Mouse (Mus musculus): ENCODE results near the gene Zfp108. TPM values are rescaled to one million over a fixed set of nuclear protein-coding genes. Genes with fewer than 3 reads are reported as not detected.
"Not testable (repeated sequence)": the region's sequence is repeated elsewhere in the genome, so short reads cannot be mapped to it uniquely, and the experiment has no call there.

Zfp108 gene
- polyA plus RNA-seq, 1 experiment from 2014 or later, result 0.51 TPM

DNA sequence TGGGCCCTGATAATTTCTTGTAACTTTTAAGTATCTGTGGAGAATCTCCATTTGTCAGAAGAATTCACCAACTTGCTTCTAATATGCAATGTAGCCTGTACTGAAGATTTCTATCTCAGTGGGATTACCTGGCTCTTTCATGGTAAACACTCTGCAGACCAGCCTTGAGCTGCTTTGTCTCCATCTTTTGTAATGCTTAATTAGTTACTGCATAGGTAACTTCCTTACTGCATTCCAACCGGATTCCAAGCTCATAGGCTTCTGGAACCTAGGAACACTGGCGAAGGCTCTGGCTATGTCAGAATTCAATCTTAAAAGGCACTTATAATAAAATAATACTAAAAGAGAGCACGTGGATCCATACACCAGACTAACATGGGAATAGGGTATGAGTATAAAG lies 24.2 kb downstream of the Zfp108 start:
- not testable (repeated sequence) for H3K27me3 ChIP-seq (ENCODE audit: control insufficient read depth, insufficient read depth, low read depth, low read length); ATAC-seq (ENCODE audit: low read depth); H3K9me3 ChIP-seq (replicated peaks; ENCODE audit: control insufficient read depth, low read length); H3K27ac ChIP-seq (ENCODE audit: low read length); H3K4me2 ChIP-seq (ENCODE audit: low read depth, low read length); H3K9ac ChIP-seq (ENCODE audit: low read depth, low read length); H3K4me3 ChIP-seq (ENCODE audit: low read depth, low read length); H3K4me1 ChIP-seq (ENCODE audit: control insufficient read depth, low read depth, low read length); H3K36me3 ChIP-seq (ENCODE audit: control insufficient read depth, insufficient read depth)
- WGBS (ENCODE audit: insufficient replicate concordance), result 62% methylated on average over 3 of the region's 3 CpGs

DNA sequence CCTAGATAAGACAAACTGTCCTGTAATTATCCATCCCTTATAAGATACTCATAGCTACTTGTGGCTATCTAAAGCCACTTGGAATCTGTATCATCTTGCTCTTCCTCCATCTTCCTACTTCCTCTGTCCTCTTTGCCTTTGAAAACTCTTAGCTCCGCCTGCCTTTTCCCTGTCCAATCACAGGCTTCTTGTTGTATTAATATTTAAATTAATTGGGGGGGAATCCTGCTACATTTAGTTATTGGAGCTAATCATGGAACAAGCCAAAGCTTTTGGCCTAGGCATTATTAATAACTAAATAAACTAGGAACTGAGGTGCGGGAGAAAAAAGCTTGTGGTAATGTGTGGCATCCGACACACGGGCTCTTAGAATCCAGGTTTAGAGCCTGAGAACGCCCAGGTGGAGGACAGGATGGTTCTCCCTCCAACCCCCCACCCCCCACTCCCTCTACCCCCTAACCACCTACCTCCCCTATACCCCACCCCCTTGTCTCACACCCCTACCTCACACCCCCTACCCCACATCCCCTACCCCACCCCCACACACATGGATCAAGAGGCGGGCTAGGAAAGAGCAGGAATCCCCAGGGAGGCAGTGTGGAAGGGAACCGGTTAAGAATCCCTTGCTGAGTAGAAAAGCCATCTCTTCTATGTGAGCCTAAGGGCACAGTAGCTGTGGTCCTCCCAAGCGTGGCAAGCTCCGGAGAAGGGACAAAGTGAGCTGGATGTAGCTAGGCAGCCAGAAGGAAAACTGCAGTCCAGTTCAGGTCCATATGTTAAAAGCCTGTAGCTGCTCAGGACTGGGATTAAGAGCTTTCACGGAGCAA lies 25.6 kb downstream of the Zfp108 start:
- no peaks in the 10 kb centered on the region for H3K4me1 ChIP-seq (ENCODE audit: control insufficient read depth, low read depth, low read length)
- no peaks in the 10 kb centered on the region for H3K9me3 ChIP-seq (replicated peaks; ENCODE audit: control insufficient read depth, low read length)
- 50% methylated on average over 10 of the region's 10 CpGs for WGBS (ENCODE audit: insufficient replicate concordance)
- H3K9ac ChIP-seq (ENCODE audit: low read depth, low read length), result no peak overlapping the region
- H3K27ac ChIP-seq (ENCODE audit: low read length), result no peak overlapping the region
- H3K4me2 ChIP-seq (ENCODE audit: low read depth, low read length), result no peak overlapping the region
- ATAC-seq (ENCODE audit: low read depth), result no peak
- no peak overlapping the region for H3K4me3 ChIP-seq (ENCODE audit: low read depth, low read length)
- H3K27me3 ChIP-seq (ENCODE audit: control insufficient read depth, insufficient read depth, low read depth, low read length), result no peaks in the 10 kb centered on the region
- H3K36me3 ChIP-seq (ENCODE audit: control insufficient read depth, insufficient read depth), result no peaks in the 10 kb centered on the region; the same call in 1 of the 2 replicates

GRCm38 (mm10) chr7:24280858-24281145 lies 26.2 kb downstream of the Zfp108 start:
- 53% methylated on average over 4 of the region's 4 CpGs for WGBS (ENCODE audit: insufficient replicate concordance)
- Histone ChIP-seq H3K4me2 (ENCODE audit: low read depth, low read length) (no peak overlapping the region), H3K9me3 (replicated peaks; ENCODE audit: control insufficient read depth, low read length) (no peaks in the 10 kb centered on the region), H3K4me1 (ENCODE audit: control insufficient read depth, low read depth, low read length) (no peaks in the 10 kb centered on the region), H3K9ac (ENCODE audit: low read depth, low read length) (no peak overlapping the region), H3K27ac (ENCODE audit: low read length) (no peak overlapping the region), H3K4me3 (ENCODE audit: low read depth, low read length) (no peak overlapping the region), H3K27me3 (ENCODE audit: control insufficient read depth, insufficient read depth, low read depth, low read length) (no peaks in the 10 kb centered on the region), H3K36me3 (ENCODE audit: control insufficient read depth, insufficient read depth) (no peaks in the 10 kb centered on the region)
- no peak for ATAC-seq (ENCODE audit: low read depth)

DNA sequence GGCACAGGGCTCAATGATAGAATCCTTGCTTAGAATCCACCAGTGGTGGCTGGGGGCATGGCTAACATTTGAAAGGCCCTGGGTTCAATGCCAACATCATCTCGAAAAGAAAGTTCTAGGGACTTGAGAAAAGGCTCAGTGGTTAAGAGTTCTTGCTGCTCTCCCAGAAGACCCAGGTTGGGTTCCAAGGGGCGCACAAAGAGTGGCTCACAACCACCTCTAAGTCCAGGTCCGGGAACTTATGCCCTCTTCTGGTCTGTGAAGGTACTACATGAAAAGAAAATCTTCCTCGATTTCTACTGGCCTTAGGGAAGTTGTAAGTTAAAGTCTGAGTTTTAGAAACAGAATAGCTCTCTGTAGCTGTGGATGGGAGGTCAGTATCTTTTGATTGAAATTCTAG lies 31.5 kb downstream of the Zfp108 start:
- Histone ChIP-seq H3K27ac (ENCODE audit: low read length) (no peak overlapping the region), H3K36me3 (ENCODE audit: control insufficient read depth, insufficient read depth) (no peaks in the 10 kb centered on the region; the same call in 1 of the 2 replicates), H3K4me1 (ENCODE audit: control insufficient read depth, low read depth, low read length) (no peaks in the 10 kb centered on the region), H3K9me3 (replicated peaks; ENCODE audit: control insufficient read depth, low read length) (no peaks in the 10 kb centered on the region), H3K4me2 (ENCODE audit: low read depth, low read length) (no peak overlapping the region), H3K9ac (ENCODE audit: low read depth, low read length) (no peak overlapping the region), H3K27me3 (ENCODE audit: control insufficient read depth, insufficient read depth, low read depth, low read length) (no peaks in the 10 kb centered on the region), H3K4me3 (ENCODE audit: low read depth, low read length) (no peak overlapping the region)
- 39% methylated on average over 4 of the region's 4 CpGs for WGBS (ENCODE audit: insufficient replicate concordance)
- no peak for ATAC-seq (ENCODE audit: low read depth)

- peaks cover under 1% of the 10 kb centered on the region; the same call in 1 of the 2 replicates for H3K36me3 ChIP-seq (ENCODE audit: control insufficient read depth, insufficient read depth)
- H3K27me3 ChIP-seq (ENCODE audit: control insufficient read depth, insufficient read depth, low read depth, low read length), result no peaks in the 10 kb centered on the region
- no peaks in the 10 kb centered on the region for H3K9me3 ChIP-seq (replicated peaks; ENCODE audit: control insufficient read depth, low read length)
- H3K9ac ChIP-seq (ENCODE audit: low read depth, low read length), result no peak overlapping the region
- ATAC-seq (ENCODE audit: low read depth), result no peak
- no peak overlapping the region for H3K4me3 ChIP-seq (ENCODE audit: low read depth, low read length)
- 51% methylated on average over 4 of the region's 4 CpGs for WGBS (ENCODE audit: insufficient replicate concordance)
- H3K4me1 ChIP-seq (ENCODE audit: control insufficient read depth, low read depth, low read length), result no peaks in the 10 kb centered on the region
- H3K27ac ChIP-seq (ENCODE audit: low read length), result no peak overlapping the region
- no peak overlapping the region for H3K4me2 ChIP-seq (ENCODE audit: low read depth, low read length)
Observed at GRCm38 (mm10) chr7:24286916-24287315, 32.3 kb downstream of the Zfp108 start.

DNA sequence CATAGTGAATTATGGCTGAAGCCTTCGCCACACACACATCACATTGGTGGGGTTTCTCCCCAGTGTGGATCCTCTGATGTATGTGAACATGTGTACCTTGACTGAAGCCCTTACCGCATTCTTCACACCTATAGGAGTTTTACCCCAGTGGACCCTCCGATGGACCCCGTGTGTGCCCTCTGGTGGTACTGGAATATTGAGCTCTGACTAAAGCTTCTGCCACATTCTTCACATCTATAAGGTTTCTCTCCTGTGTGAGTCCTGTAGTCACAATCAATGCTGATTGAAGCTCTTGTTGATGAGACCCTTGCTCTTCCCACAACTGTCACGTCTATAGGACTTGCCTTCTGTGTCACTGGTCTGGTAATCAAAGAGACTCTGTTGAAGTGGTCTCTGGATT lies 33.1 kb downstream of the Zfp108 start:
- H3K27me3 ChIP-seq (ENCODE audit: control insufficient read depth, insufficient read depth, low read depth, low read length), result no peaks in the 10 kb centered on the region
- ATAC-seq (ENCODE audit: low read depth), result no peak
- H3K9ac ChIP-seq (ENCODE audit: low read depth, low read length), result no peak overlapping the region
- peaks cover 6% of the 10 kb centered on the region for H3K36me3 ChIP-seq (ENCODE audit: control insufficient read depth, insufficient read depth)
- no peak overlapping the region for H3K27ac ChIP-seq (ENCODE audit: low read length)
- H3K4me2 ChIP-seq (ENCODE audit: low read depth, low read length), result no peak overlapping the region
- no peaks in the 10 kb centered on the region for H3K9me3 ChIP-seq (replicated peaks; ENCODE audit: control insufficient read depth, low read length)
- H3K4me3 ChIP-seq (ENCODE audit: low read depth, low read length), result no peak overlapping the region
- no peaks in the 10 kb centered on the region for H3K4me1 ChIP-seq (ENCODE audit: control insufficient read depth, low read depth, low read length)
- WGBS (ENCODE audit: insufficient replicate concordance), result 67% methylated on average over 5 of the region's 5 CpGs

DNA sequence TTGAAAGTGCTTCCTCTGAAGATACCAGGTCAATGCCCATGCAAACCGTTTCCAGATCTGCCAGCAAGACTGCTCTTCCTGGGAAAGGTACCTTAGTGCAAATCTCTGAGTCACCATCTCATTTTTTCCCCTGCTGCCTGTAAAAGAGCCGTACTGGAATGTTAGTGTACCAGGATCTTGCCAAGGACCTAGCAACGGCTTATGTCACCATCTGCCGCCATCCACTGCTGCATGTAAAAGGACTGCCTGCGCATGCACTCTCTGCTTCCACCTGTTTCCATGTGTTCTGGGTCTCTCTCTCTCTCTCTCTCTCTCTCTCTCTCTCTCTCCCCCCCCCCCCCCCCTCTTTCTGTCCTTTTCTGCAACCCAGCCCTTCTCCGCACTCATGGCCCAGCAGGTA lies 33.9 kb downstream of the Zfp108 start:
- no peak overlapping the region for H3K27ac ChIP-seq (ENCODE audit: low read length)
- H3K36me3 ChIP-seq (ENCODE audit: control insufficient read depth, insufficient read depth), result peaks cover 6% of the 10 kb centered on the region
- H3K4me1 ChIP-seq (ENCODE audit: control insufficient read depth, low read depth, low read length), result no peaks in the 10 kb centered on the region
- 80% methylated on average over 6 of the region's 6 CpGs for WGBS (ENCODE audit: insufficient replicate concordance)
- no peaks in the 10 kb centered on the region for H3K27me3 ChIP-seq (ENCODE audit: control insufficient read depth, insufficient read depth, low read depth, low read length)
- H3K4me3 ChIP-seq (ENCODE audit: low read depth, low read length), result no peak overlapping the region
- H3K4me2 ChIP-seq (ENCODE audit: low read depth, low read length), result no peak overlapping the region
- no peak overlapping the region for H3K9ac ChIP-seq (ENCODE audit: low read depth, low read length)
- H3K9me3 ChIP-seq (replicated peaks; ENCODE audit: control insufficient read depth, low read length), result no peaks in the 10 kb centered on the region
- ATAC-seq (ENCODE audit: low read depth), result no peak

DNA sequence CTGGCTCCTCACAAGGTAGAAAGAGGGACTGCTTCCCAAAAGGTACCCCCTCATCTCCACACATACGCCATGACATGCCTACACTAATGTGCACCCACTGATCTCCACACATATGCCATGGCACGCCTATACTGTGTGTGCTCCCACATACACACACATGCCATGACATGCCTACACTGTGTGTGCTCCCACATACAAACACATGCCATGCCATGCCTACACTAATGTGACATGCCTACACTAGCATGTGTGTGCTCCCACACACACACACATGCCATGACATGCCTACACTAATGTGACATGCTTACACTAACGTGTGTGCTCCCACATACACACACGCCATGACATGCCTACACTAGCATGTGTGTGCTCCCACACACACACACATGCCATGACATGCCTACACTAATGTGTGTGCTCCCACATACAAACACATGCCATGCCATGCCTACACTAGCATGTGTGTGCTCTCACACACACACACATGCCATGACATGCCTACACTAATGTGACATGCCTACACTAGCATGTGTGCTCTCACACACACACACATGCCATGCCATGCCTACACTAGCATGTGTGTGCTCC lies 35.6 kb downstream of the Zfp108 start:
- no peak overlapping the region for H3K27ac ChIP-seq (ENCODE audit: low read length)
- no peak overlapping the region for H3K4me2 ChIP-seq (ENCODE audit: low read depth, low read length)
- H3K9me3 ChIP-seq (replicated peaks; ENCODE audit: control insufficient read depth, low read length), result no peaks in the 10 kb centered on the region
- 67% methylated on average over 4 of the region's 4 CpGs for WGBS (ENCODE audit: insufficient replicate concordance)
- H3K4me1 ChIP-seq (ENCODE audit: control insufficient read depth, low read depth, low read length), result no peaks in the 10 kb centered on the region
- peaks cover 6% of the 10 kb centered on the region for H3K36me3 ChIP-seq (ENCODE audit: control insufficient read depth, insufficient read depth)
- H3K27me3 ChIP-seq (ENCODE audit: control insufficient read depth, insufficient read depth, low read depth, low read length), result no peaks in the 10 kb centered on the region
- no peak overlapping the region for H3K9ac ChIP-seq (ENCODE audit: low read depth, low read length)
- ATAC-seq (ENCODE audit: low read depth), result no peak
- no peak overlapping the region for H3K4me3 ChIP-seq (ENCODE audit: low read depth, low read length)

- no peak overlapping the region for H3K9ac ChIP-seq (ENCODE audit: low read depth, low read length)
Observed at GRCm38 (mm10) chr7:24291387-24292090, 36.9 kb downstream of the Zfp108 start.

More at GRCm38 (mm10) chr7:24291387-24292090, 36.9 kb downstream of the Zfp108 start:
- H3K4me2 ChIP-seq (ENCODE audit: low read depth, low read length), result no peak overlapping the region
- no peak overlapping the region for H3K27ac ChIP-seq (ENCODE audit: low read length)
- no peaks in the 10 kb centered on the region for H3K27me3 ChIP-seq (ENCODE audit: control insufficient read depth, insufficient read depth, low read depth, low read length)
- no peak for ATAC-seq (ENCODE audit: low read depth)
- peaks cover 6% of the 10 kb centered on the region for H3K36me3 ChIP-seq (ENCODE audit: control insufficient read depth, insufficient read depth)
- no peaks in the 10 kb centered on the region for H3K4me1 ChIP-seq (ENCODE audit: control insufficient read depth, low read depth, low read length)
- WGBS (ENCODE audit: insufficient replicate concordance), result 80% methylated on average over 27 of the region's 27 CpGs
- H3K4me3 ChIP-seq (ENCODE audit: low read depth, low read length), result no peak overlapping the region
- H3K9me3 ChIP-seq (replicated peaks; ENCODE audit: control insufficient read depth, low read length), result no peaks in the 10 kb centered on the region

Data from liver, embryonic 16.5 days (tissue).